Mouse (Mus musculus) MEL (cell line): ENCODE data around the gene Lingo1. TPM values are rescaled to one million over a fixed set of nuclear protein-coding genes. Genes with fewer than 3 reads are reported as not detected.

Experiments
- DNase-seq: peaks from one replicate; pipeline ENCODE4 v3.0.0; 2011; ENCODE audit warnings: low read depth, low spot score
- H3K27ac ChIP-seq: 2 replicates; pipeline ENCODE4 v1.5.1; 2012; ENCODE audit warnings: low read depth, mild to moderate bottlenecking, control low read depth, low read length, moderate library complexity; ENCODE audit not compliant: control insufficient read depth
- H3K27me3 ChIP-seq, 2 experiments: fragments of 150-350 bp in 1 of 2; sonication (generic) in 1 of 2; 2 replicates each; pipeline ENCODE4 v1.6.1; 2012; ENCODE audit warnings: low read length in 2 of 2, mild to moderate bottlenecking in 2 of 2, improper control_type of control experiment in 1 of 2, moderate library complexity in 1 of 2; ENCODE audit not compliant: insufficient read depth in 2 of 2, control insufficient read depth in 1 of 2
- H3K36me3 ChIP-seq, 2 experiments: 2 replicates each; pipeline ENCODE4 v1.6.1; 2012 to 2014; ENCODE audit warnings: low read length in 2 of 2, improper control_type of control experiment in 1 of 2, inconsistent platforms in 1 of 2, mild to moderate bottlenecking in 1 of 2; ENCODE audit not compliant: insufficient read depth in 2 of 2, control insufficient read depth in 1 of 2
- H3K4me1 ChIP-seq, 2 experiments: fragments of 150-350 bp in 1 of 2; sonication (generic) in 1 of 2; 2 replicates each; pipeline ENCODE4 v1.6.1; 2012; ENCODE audit warnings: low read length in 2 of 2, improper control_type of control experiment in 1 of 2, mild to moderate bottlenecking in 1 of 2; ENCODE audit not compliant: insufficient read depth in 2 of 2, control insufficient read depth in 1 of 2
- H3K4me3 ChIP-seq, 2 experiments: fragments of 150-350 bp in 1 of 2; sonication (generic) in 1 of 2; 2 replicates each; pipeline ENCODE4 v1.5.1; 2012; ENCODE audit warnings: low read depth in 2 of 2, low read length in 2 of 2, mild to moderate bottlenecking in 2 of 2, moderate library complexity in 2 of 2, control low read depth in 1 of 2, improper control_type of control experiment in 1 of 2; ENCODE audit not compliant: control insufficient read depth in 1 of 2, insufficient read depth in 1 of 2
- H3K79me2 ChIP-seq: 2 replicates; pipeline ENCODE4 v1.6.1; 2012; ENCODE audit warnings: mild to moderate bottlenecking, low read length, moderate library complexity; ENCODE audit not compliant: control insufficient read depth, poor library complexity, insufficient read depth
- H3K9ac ChIP-seq: 2 replicates; pipeline ENCODE4 v1.6.1; 2012; ENCODE audit warnings: low read depth, mild to moderate bottlenecking, control low read depth, low read length, moderate library complexity; ENCODE audit not compliant: control insufficient read depth, poor library complexity, severe bottlenecking
- H3K9me3 ChIP-seq: fragments of 150-350 bp; sonication (generic); replicated peaks from 2 replicates; pipeline ENCODE4 v1.6.1; 2012; ENCODE audit warnings: mild to moderate bottlenecking, low read length, improper control_type of control experiment, moderate library complexity; ENCODE audit not compliant: insufficient read depth
- BHLHE40 ChIP-seq: IDR thresholded peaks from 2 replicates; pipeline ENCODE4 v1.6.1; 2012; ENCODE audit warnings: low read depth, mild to moderate bottlenecking, inconsistent platforms, low read length, improper control_type of control experiment, borderline replicate concordance
- CHD2 ChIP-seq: IDR thresholded peaks from 2 replicates; pipeline ENCODE4 v1.6.1; 2011; ENCODE audit warnings: low read length, improper control_type of control experiment
- E2F4 ChIP-seq: IDR thresholded peaks from 2 replicates; pipeline ENCODE4 v1.6.1; 2011; ENCODE audit warnings: low read depth, low read length, improper control_type of control experiment, borderline replicate concordance
- EP300 ChIP-seq, 2 experiments: IDR thresholded peaks; 2 replicates each; pipeline ENCODE4 v1.6.1; 2011; ENCODE audit warnings: improper control_type of control experiment in 2 of 2, low read length in 2 of 2, low read depth in 1 of 2, mild to moderate bottlenecking in 1 of 2
- ETS1 ChIP-seq: IDR thresholded peaks from 2 replicates; pipeline ENCODE4 v1.6.1; 2012; ENCODE audit warnings: low read depth, mild to moderate bottlenecking, inconsistent platforms, low read length, improper control_type of control experiment, moderate library complexity
- JUND ChIP-seq: IDR thresholded peaks from 2 replicates; pipeline ENCODE4 v1.6.1; 2011; ENCODE audit warnings: low read depth, mild to moderate bottlenecking, improper control_type of control experiment, low read length
- KAT2A ChIP-seq: conservative IDR thresholded peaks from 2 replicates; pipeline ENCODE4 v1.6.1; 2012; ENCODE audit warnings: low read depth, low read length, improper control_type of control experiment, inconsistent platforms
- MAX ChIP-seq: IDR thresholded peaks from 2 replicates; pipeline ENCODE4 v1.6.1; 2011; ENCODE audit warnings: low read length, improper control_type of control experiment
- MAZ ChIP-seq: IDR thresholded peaks from 2 replicates; pipeline ENCODE4 v1.6.1; 2012; ENCODE audit warnings: low read depth, mild to moderate bottlenecking, inconsistent platforms, low read length, improper control_type of control experiment
- MEF2A ChIP-seq: IDR thresholded peaks from 2 replicates; pipeline ENCODE4 v1.6.1; 2014; ENCODE audit warnings: low read depth, mild to moderate bottlenecking, inconsistent platforms, low read length, improper control_type of control experiment; ENCODE audit not compliant: poor library complexity, insufficient replicate concordance, severe bottlenecking; ENCODE audit errors: extremely low read depth
- MXI1 ChIP-seq: IDR thresholded peaks from 2 replicates; pipeline ENCODE4 v1.6.1; 2011; ENCODE audit warnings: mild to moderate bottlenecking, low read depth, low read length, improper control_type of control experiment
- MYB ChIP-seq: IDR thresholded peaks from 2 replicates; pipeline ENCODE4 v1.6.1; 2011; ENCODE audit warnings: mild to moderate bottlenecking, low read depth, low read length, improper control_type of control experiment
- MYC ChIP-seq: IDR thresholded peaks from 2 replicates; pipeline ENCODE4 v1.6.1; 2011; ENCODE audit warnings: low read depth, mild to moderate bottlenecking, low read length, improper control_type of control experiment, moderate library complexity
- NELFE ChIP-seq: IDR thresholded peaks from 2 replicates; pipeline ENCODE4 v1.6.1; 2011; ENCODE audit warnings: low read depth, low read length, improper control_type of control experiment
- NRF1 ChIP-seq: IDR thresholded peaks from 2 replicates; pipeline ENCODE4 v1.6.1; 2014; ENCODE audit warnings: low read depth, mild to moderate bottlenecking, inconsistent platforms, low read length, improper control_type of control experiment, moderate library complexity; ENCODE audit not compliant: poor library complexity, insufficient read depth, severe bottlenecking
- POLR2AphosphoS2 ChIP-seq: IDR thresholded peaks from 2 replicates; pipeline ENCODE4 v1.6.1; 2011; ENCODE audit warnings: low read length, improper control_type of control experiment
- POLR2AphosphoS5 ChIP-seq: IDR thresholded peaks from 2 replicates; pipeline ENCODE4 v1.6.1; 2012; ENCODE audit warnings: low read depth, borderline replicate concordance, mild to moderate bottlenecking, inconsistent platforms, low read length, moderate library complexity, mixed read lengths
- RAD21 ChIP-seq: IDR thresholded peaks from 2 replicates; pipeline ENCODE4 v1.6.1; 2011; ENCODE audit warnings: mild to moderate bottlenecking, low read depth, low read length, improper control_type of control experiment
- RCOR1 ChIP-seq: IDR thresholded peaks from 2 replicates; pipeline ENCODE4 v1.6.1; 2012; ENCODE audit warnings: low read depth, mild to moderate bottlenecking, inconsistent platforms, low read length, improper control_type of control experiment
- SMC3 ChIP-seq: IDR thresholded peaks from 2 replicates; pipeline ENCODE4 v1.6.1; 2011; ENCODE audit warnings: low read depth, low read length, improper control_type of control experiment
- TAL1 ChIP-seq: IDR thresholded peaks from 2 replicates; pipeline ENCODE4 v1.6.1; 2012; ENCODE audit warnings: mild to moderate bottlenecking, inconsistent platforms, low read length, moderate library complexity, mixed read lengths
- TBP ChIP-seq: IDR thresholded peaks from 2 replicates; pipeline ENCODE4 v1.8.0; 2011; ENCODE audit warnings: low read depth, low read length, improper control_type of control experiment
- TCF12 ChIP-seq: IDR thresholded peaks from 2 replicates; pipeline ENCODE4 v1.6.1; 2014; ENCODE audit warnings: low read depth, mild to moderate bottlenecking, inconsistent platforms, low read length, improper control_type of control experiment, moderate library complexity
- USF2 ChIP-seq, 2 experiments: IDR thresholded peaks; 2 replicates each; pipeline ENCODE4 v1.6.1; 2011 to 2012; ENCODE audit warnings: improper control_type of control experiment in 2 of 2, low read length in 2 of 2, borderline replicate concordance in 1 of 2, inconsistent platforms in 1 of 2, low read depth in 1 of 2, mild to moderate bottlenecking in 1 of 2; ENCODE audit not compliant: insufficient read depth in 1 of 2
- ZC3H11A ChIP-seq: IDR thresholded peaks from 2 replicates; pipeline ENCODE4 v1.6.1; 2012; ENCODE audit warnings: low read depth, mild to moderate bottlenecking, inconsistent platforms, low read length, improper control_type of control experiment
- ZKSCAN1 ChIP-seq: IDR thresholded peaks from 2 replicates; pipeline ENCODE4 v1.6.1; 2012; ENCODE audit warnings: low read depth, mild to moderate bottlenecking, inconsistent platforms, low read length, improper control_type of control experiment, moderate library complexity
- ZMIZ1 ChIP-seq: IDR thresholded peaks from 2 replicates; pipeline ENCODE4 v1.6.1; 2012; ENCODE audit warnings: low read depth, mild to moderate bottlenecking, inconsistent platforms, low read length, improper control_type of control experiment, moderate library complexity
- ZNF384 ChIP-seq: IDR thresholded peaks from 2 replicates; pipeline ENCODE4 v1.6.1; 2012; ENCODE audit warnings: low read depth, mild to moderate bottlenecking, inconsistent platforms, low read length, improper control_type of control experiment
- polyA plus RNA-seq, 2 experiments: library from polyadenylated mRNA; stranded (reverse) in 1 of 2; unstranded in 1 of 2; fragments of >175 nt in 1 of 2; fragments of >200 nt in 1 of 2; gene quantifications; 2 replicates each; pipeline versions ENCODE4 v1.2.1 to v1.2.4; 2012; ENCODE audit warnings: low replicate concordance in 2 of 2, low read depth in 1 of 2; ENCODE audit not compliant: insufficient read length in 2 of 2, insufficient read depth in 1 of 2, missing spikeins in 1 of 2
- total RNA-seq: library from RNA; depleted of rRNA; stranded (reverse); fragments of 300-350 nt; gene quantifications from 2 replicates; pipeline ENCODE4 v1.2.3, GENCODE M21; 2012

The Lingo1 gene
- total and polyA plus RNA-seq, 3 experiments, result not detected

DNA sequence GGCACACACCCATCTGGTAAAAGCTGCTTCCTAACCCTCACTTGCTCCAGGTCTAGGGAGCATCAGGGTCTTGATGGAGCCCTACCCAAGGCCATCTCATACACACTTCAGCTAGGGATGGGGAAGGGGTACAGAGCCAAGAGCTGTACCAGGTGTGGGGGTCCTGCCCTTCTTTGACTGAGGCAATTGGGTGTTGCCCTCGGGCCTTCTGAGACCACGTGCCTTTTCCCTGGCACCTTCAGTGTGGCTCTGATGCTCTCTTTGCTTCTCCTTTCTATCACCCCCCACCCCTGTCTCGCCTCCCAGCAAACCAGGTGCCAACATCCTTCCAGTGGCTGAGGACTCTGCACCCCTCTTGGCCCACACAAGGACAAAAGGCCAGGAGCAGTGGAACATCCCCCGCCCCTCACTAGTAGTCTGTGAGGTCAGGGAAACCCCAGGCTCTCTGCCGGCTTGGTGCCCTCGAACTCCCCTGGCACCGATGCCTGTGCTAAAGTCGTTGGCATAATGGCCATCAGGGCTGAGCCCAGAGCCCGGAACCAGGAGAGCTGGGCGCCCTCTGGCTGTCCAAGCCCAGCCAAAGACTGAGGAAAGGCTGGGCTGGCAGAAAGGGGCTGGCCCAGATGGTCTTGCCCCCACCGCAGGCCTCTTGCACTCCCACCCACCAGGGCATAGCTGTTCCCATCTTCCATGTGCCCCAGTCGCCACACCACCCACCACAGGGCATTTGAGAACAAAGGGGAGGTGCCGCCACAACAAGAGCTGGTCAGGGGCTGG is 162.6 kb downstream of the Lingo1 start:
- peaks cover 0 to 3% of the 10 kb centered on the region in 2 experiments; a peak in 1 of 4 replicates for H3K27me3 ChIP-seq
- no peaks in the 10 kb centered on the region for H3K79me2 ChIP-seq
- no peaks in the 10 kb centered on the region for H3K9me3 ChIP-seq
- H3K9ac ChIP-seq, result no peak overlapping the region
- no peak overlapping the region for H3K4me3 ChIP-seq
- H3K36me3 ChIP-seq, result no peaks in the 10 kb centered on the region
- TF ChIP-seq MAX (no peak), RCOR1 (no peak), CHD2 (no peak), JUND (no peak), POLR2AphosphoS5 (no peak), MEF2A (no peak), TBP (no peak), BHLHE40 (no peak), MYB (no peak), MYC (no peak), KAT2A (no peak), ZMIZ1 (no peak), MXI1 (no peak), USF2 (IDR thresholded peaks at IDR 0.05; ENCODE audit: borderline replicate concordance in 1 of 2, insufficient read depth in 1 of 2, low read depth in 1 of 2, low read length in 2 of 2) (no peak), E2F4 (no peak), NELFE (no peak), POLR2AphosphoS2 (no peak), RAD21 (no peak), TCF12 (no peak)
- TF ChIP-seq, all 39 proteins: peak for 0
- no peak for DNase-seq
- no peaks in the 10 kb centered on the region for H3K4me1 ChIP-seq
- H3K27ac ChIP-seq, result no peak overlapping the region

DNA sequence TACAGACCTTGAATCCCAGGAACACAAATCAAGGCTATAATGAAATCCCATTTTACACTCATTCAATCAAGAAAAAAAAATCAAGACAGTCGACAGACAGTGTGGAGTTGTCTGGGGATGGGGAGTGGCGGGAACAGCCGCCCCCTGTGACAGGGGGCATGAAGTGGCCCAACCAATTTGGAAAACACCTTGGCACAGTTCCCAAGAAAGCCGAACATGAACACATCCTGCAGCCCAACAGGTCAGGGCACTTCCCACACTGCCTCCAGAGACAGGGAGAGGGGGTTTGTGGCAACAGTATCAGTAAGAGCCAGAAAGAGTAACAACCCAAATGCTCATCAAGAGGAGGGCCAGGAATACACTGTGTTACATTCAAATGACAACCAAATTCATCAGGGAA is 165.3 kb downstream of the Lingo1 start:
- H3K9ac ChIP-seq, result no peak overlapping the region
- H3K36me3 ChIP-seq, result no peaks in the 10 kb centered on the region
- no peak for DNase-seq
- no peak overlapping the region for H3K4me3 ChIP-seq
- H3K4me1 ChIP-seq, result no peaks in the 10 kb centered on the region
- H3K9me3 ChIP-seq, result no peaks in the 10 kb centered on the region
- H3K27ac ChIP-seq, result no peak overlapping the region
- TF ChIP-seq ETS1 (no peak), ZKSCAN1 (no peak), KAT2A (no peak), MYC (no peak), ZNF384 (no peak), EP300 (IDR thresholded peaks at IDR 0.05; ENCODE audit: low read depth in 1 of 2, low read length in 2 of 2) (no peak), TAL1 (no peak), USF2 (IDR thresholded peaks at IDR 0.05; ENCODE audit: borderline replicate concordance in 1 of 2, insufficient read depth in 1 of 2, low read depth in 1 of 2, low read length in 2 of 2) (no peak), MYB (no peak), JUND (no peak), POLR2AphosphoS5 (no peak), NRF1 (no peak), MAZ (no peak), SMC3 (no peak), ZC3H11A (no peak), CHD2 (no peak)
- no peaks in the 10 kb centered on the region for H3K79me2 ChIP-seq
- H3K27me3 ChIP-seq, result no peaks in the 10 kb centered on the region
